Mouse (Mus musculus): Measurements from ENCODE around the gene Ylpm1. TPM values are rescaled to one million over a fixed set of nuclear protein-coding genes. Genes with fewer than 3 reads are reported as not detected.

The Ylpm1 gene
- polyA plus RNA-seq, 1 experiment: 16.2 TPM

DNA sequence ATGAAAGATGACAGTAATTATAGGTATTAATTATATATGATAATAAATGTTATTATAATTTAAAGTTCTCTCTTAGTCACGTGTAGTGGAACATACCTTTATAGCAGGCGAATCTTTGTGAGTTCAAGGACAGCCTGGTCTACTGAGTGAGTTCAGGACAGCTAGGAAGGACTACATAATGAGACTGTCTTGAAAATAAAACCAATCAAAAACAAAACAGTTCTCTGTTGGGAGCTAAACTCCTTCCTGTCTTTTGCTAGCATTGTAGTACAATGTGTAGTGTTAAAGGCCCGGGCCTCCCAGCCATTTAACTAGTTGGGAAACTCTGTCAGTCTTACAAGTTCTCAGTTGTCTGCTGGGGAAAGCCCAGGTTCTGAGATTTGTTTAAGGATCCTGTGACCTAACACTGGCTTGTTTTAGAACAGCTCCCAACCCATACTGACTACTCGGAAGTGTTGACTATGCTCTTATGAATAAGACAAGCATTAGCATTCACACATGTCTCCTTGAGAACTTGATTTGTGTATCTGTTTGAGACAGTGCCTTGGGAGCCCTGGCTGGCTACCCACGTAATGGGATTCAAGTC is 105.5 kb downstream of the Ylpm1 start:
- no peaks in the 10 kb centered on the region for H3K4me1 ChIP-seq (ENCODE audit: control insufficient read depth, insufficient read depth, low read length)
- no peak overlapping the region for H3K4me3 ChIP-seq (replicated peaks; ENCODE audit: extremely low read depth, low read depth, low read length)
- no peak for DNase-seq
- WGBS: 80% methylated on average over 5 of the region's 5 CpGs
- TF ChIP-seq CTCF (IDR thresholded peaks at IDR 0.05; ENCODE audit: insufficient read depth, low read length) (no peak), POLR2A (IDR thresholded peaks at IDR 0.05; ENCODE audit: borderline replicate concordance, extremely low read depth, low read depth, low read length) (no peak)

- Histone ChIP-seq H3K4me1 (ENCODE audit: control insufficient read depth, insufficient read depth, low read length) (no peaks in the 10 kb centered on the region), H3K4me3 (replicated peaks; ENCODE audit: extremely low read depth, low read depth, low read length) (no peak overlapping the region)
- 78% methylated on average over 8 of the region's 8 CpGs for WGBS
- no peak for DNase-seq
- TF ChIP-seq POLR2A (IDR thresholded peaks at IDR 0.05; ENCODE audit: borderline replicate concordance, extremely low read depth, low read depth, low read length) (no peak), CTCF (IDR thresholded peaks at IDR 0.05; ENCODE audit: insufficient read depth, low read length) (no peak)
Measured at GRCm38 (mm10) chr12:85103096-85103495, 107.0 kb downstream of the Ylpm1 start.

- WGBS: 88% methylated on average over 8 of the region's 8 CpGs
- no peak for TF ChIP-seq CTCF (IDR thresholded peaks at IDR 0.05; ENCODE audit: insufficient read depth, low read length)
- no peak for TF ChIP-seq POLR2A (IDR thresholded peaks at IDR 0.05; ENCODE audit: borderline replicate concordance, extremely low read depth, low read depth, low read length)
- no peak for DNase-seq
- H3K4me1 ChIP-seq (ENCODE audit: control insufficient read depth, insufficient read depth, low read length): peaks cover 1% of the 10 kb centered on the region
- no peak overlapping the region for H3K4me3 ChIP-seq (replicated peaks; ENCODE audit: extremely low read depth, low read depth, low read length)
Measured at GRCm38 (mm10) chr12:85104789-85105188, 108.7 kb downstream of the Ylpm1 start.

GRCm38 (mm10) chr12:85106292-85106691 is 110.2 kb downstream of the Ylpm1 start:
- H3K4me1 ChIP-seq (ENCODE audit: control insufficient read depth, insufficient read depth, low read length): peaks cover 3% of the 10 kb centered on the region
- no peak overlapping the region for H3K4me3 ChIP-seq (replicated peaks; ENCODE audit: extremely low read depth, low read depth, low read length)
- WGBS: 38% methylated on average over 8 of the region's 8 CpGs
- no peak for TF ChIP-seq POLR2A (IDR thresholded peaks at IDR 0.05; ENCODE audit: borderline replicate concordance, extremely low read depth, low read depth, low read length)
- no peak for TF ChIP-seq CTCF (IDR thresholded peaks at IDR 0.05; ENCODE audit: insufficient read depth, low read length)
- DNase-seq: no peak

- DNase-seq: no peak
- WGBS: 61% methylated on average over 3 of the region's 3 CpGs
- TF ChIP-seq CTCF (IDR thresholded peaks at IDR 0.05; ENCODE audit: insufficient read depth, low read length) (no peak), POLR2A (IDR thresholded peaks at IDR 0.05; ENCODE audit: borderline replicate concordance, extremely low read depth, low read depth, low read length) (no peak)
Measured at GRCm38 (mm10) chr12:85108643-85109042, 112.5 kb downstream of the Ylpm1 start.

GRCm38 (mm10) chr12:85109426-85109825 is 113.3 kb downstream of the Ylpm1 start:
- H3K4me1 ChIP-seq (ENCODE audit: control insufficient read depth, insufficient read depth, low read length): peaks cover 19% of the 10 kb centered on the region
- 70% methylated on average over 4 of the region's 4 CpGs for WGBS
- no peak for DNase-seq
- H3K4me3 ChIP-seq (replicated peaks; ENCODE audit: extremely low read depth, low read depth, low read length): no peak overlapping the region
- TF ChIP-seq CTCF (IDR thresholded peaks at IDR 0.05; ENCODE audit: insufficient read depth, low read length) (no peak), POLR2A (IDR thresholded peaks at IDR 0.05; ENCODE audit: borderline replicate concordance, extremely low read depth, low read depth, low read length) (no peak)

More at GRCm38 (mm10) chr12:85108643-85109042, 112.5 kb downstream of the Ylpm1 start:
- Histone ChIP-seq H3K4me3 (replicated peaks; ENCODE audit: extremely low read depth, low read depth, low read length) (no peak overlapping the region), H3K4me1 (ENCODE audit: control insufficient read depth, insufficient read depth, low read length) (peaks cover 19% of the 10 kb centered on the region)

- TF ChIP-seq CTCF (IDR thresholded peaks at IDR 0.05; ENCODE audit: insufficient read depth, low read length) (no peak), POLR2A (IDR thresholded peaks at IDR 0.05; ENCODE audit: borderline replicate concordance, extremely low read depth, low read depth, low read length) (no peak)
- Histone ChIP-seq H3K4me1 (ENCODE audit: control insufficient read depth, insufficient read depth, low read length) (peaks cover 19% of the 10 kb centered on the region), H3K4me3 (replicated peaks; ENCODE audit: extremely low read depth, low read depth, low read length) (peak overlapping the region; percentile 95)
- 11% methylated on average over 18 of the region's 18 CpGs for WGBS
- DNase-seq: no peak
Measured at GRCm38 (mm10) chr12:85110011-85110697, 114.0 kb downstream of the Ylpm1 start.

GRCm38 (mm10) chr12:85110698-85111592 is 114.8 kb downstream of the Ylpm1 start, which contains the start of the genes Prox2 and Dlst:
Gene Prox2, minus strand, starts transcription at chr12:85110759.
Gene Dlst, plus strand, starts transcription at chr12:85110833.
- DNase-seq: peak; percentile 91
- Histone ChIP-seq H3K4me1 (ENCODE audit: control insufficient read depth, insufficient read depth, low read length) (peaks cover 19% of the 10 kb centered on the region), H3K4me3 (replicated peaks; ENCODE audit: extremely low read depth, low read depth, low read length) (peak within 1 kb of the TSS; percentile 95)
- WGBS: under 1% methylated on average over 83 of the region's 83 CpGs
- TF ChIP-seq POLR2A (IDR thresholded peaks at IDR 0.05; ENCODE audit: borderline replicate concordance, extremely low read depth, low read depth, low read length): peak; percentile 79; the same call in 1 of the 2 replicates
- TF ChIP-seq CTCF (IDR thresholded peaks at IDR 0.05; ENCODE audit: insufficient read depth, low read length): no peak

DNA sequence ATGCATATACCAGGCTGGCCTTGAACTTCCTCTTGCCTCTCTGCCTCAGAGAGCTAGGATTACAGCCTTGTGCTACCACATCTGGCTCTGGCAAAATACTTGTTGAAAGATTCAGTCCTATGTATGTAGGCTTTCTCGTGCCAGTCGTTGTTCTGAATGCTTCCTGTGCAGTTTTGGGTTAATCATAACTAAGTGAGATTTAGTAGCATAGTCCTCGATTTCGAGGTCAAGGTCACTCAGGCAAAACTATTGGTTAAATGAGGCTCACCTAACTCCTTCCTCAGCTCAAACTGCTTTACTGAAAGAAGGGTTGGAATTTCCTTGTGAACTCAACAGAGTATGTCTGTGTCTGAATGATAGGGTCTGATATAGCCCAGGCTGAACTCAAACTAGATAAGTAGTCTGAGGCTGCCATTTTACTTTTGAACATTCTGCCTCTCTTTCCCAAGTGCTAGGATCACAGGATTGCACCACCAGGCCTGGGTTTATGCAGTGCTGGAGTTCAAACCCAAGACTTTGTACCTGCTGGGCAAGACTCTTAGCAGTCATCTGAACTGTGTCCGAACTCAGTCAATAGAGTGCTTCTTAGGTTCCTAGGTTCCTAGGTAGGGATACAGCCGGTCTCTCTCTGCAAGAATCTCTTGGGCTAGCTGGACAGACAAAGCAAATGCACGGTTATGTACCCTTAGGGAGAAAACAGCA is 116.6 kb downstream of the Ylpm1 start:
- no peak overlapping the region for H3K4me3 ChIP-seq (replicated peaks; ENCODE audit: extremely low read depth, low read depth, low read length)
- H3K4me1 ChIP-seq (ENCODE audit: control insufficient read depth, insufficient read depth, low read length): peaks cover 19% of the 10 kb centered on the region
- TF ChIP-seq CTCF (IDR thresholded peaks at IDR 0.05; ENCODE audit: insufficient read depth, low read length) (no peak), POLR2A (IDR thresholded peaks at IDR 0.05; ENCODE audit: borderline replicate concordance, extremely low read depth, low read depth, low read length) (no peak)
- WGBS: 71% methylated on average over 7 of the region's 7 CpGs
- DNase-seq: no peak
